Mouse (Mus musculus) liver, adult 2 months (tissue): ENCODE measurements around the gene Rhbdl3.
A peak's percentile ranks its signal among the peaks of the same experiment; 100 is the strongest.

Experiments used
- CTCF ChIP-seq: fragments of 200-500 bp; IDR thresholded peaks from 2 replicates; pipeline ENCODE4 v1.5.1; 2011; ENCODE audit warnings: low read depth, low read length, control low read depth
- POLR2A ChIP-seq: fragments of 200-500 bp; IDR thresholded peaks from 2 replicates; pipeline ENCODE4 v1.6.1; 2011; ENCODE audit warnings: low read length, control low read depth; ENCODE audit not compliant: insufficient read depth; ENCODE audit errors: extremely low read depth

GRCm38 (mm10) chr11:80303746-80304145 lies 3.0 kb downstream of the Rhbdl3 start:
- TF ChIP-seq CTCF (0 out of 2 replicates have a peak, but pooled peaks have one; percentile 6), POLR2A (no peak)
